Mouse (Mus musculus) liver, adult 2 months (tissue): Measurements from ENCODE around the gene Gpr157.

ENCODE experiments used
- CTCF ChIP-seq: fragments of 200-500 bp; IDR thresholded peaks from 2 replicates; pipeline ENCODE4 v1.5.1; 2011; ENCODE audit warnings: low read depth, low read length, control low read depth
- POLR2A ChIP-seq: fragments of 200-500 bp; IDR thresholded peaks from 2 replicates; pipeline ENCODE4 v1.6.1; 2011; ENCODE audit warnings: low read length, control low read depth; ENCODE audit not compliant: insufficient read depth; ENCODE audit errors: extremely low read depth

DNA sequence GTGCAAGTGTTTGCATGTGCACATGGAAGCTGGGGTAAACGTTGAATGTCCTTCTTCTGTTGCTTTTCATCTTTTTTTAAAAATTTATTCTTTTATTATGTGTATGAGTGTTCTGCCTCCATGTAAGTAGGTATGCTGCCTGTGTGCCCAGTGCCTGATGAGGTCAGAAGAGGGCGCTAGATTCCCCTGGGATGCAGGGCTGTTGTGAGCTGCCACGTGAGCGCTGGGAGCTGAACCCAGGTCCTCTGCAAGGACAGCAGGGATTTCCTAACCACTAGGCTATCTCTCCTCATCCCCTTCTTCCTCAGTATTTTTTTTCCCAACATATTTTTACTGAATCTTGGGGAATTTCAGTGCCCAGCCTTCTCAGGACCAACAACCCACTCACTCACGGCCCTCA, 39.2 kb downstream of the Gpr157 start:
- TF ChIP-seq CTCF = no peak
- TF ChIP-seq POLR2A = no peak
